Mouse (Mus musculus) MEL (cell line): ENCODE measurements at regions not wholly inside any gene's neighbourhood (a gene's known extent, or its start where the extent isn't known, plus 50 kb on each side); places are given as distances from the start of the nearest gene placed in this dataset.

Experiments
- DNase-seq: peaks from one replicate; pipeline ENCODE4 v3.0.0; 2011; ENCODE audit warnings: low read depth, low spot score
- H3K27ac ChIP-seq: 2 replicates; pipeline ENCODE4 v1.5.1; 2012; ENCODE audit warnings: low read depth, mild to moderate bottlenecking, control low read depth, low read length, moderate library complexity; ENCODE audit not compliant: control insufficient read depth
- H3K27me3 ChIP-seq, 2 experiments: fragments of 150-350 bp in 1 of 2; sonication (generic) in 1 of 2; 2 replicates each; pipeline ENCODE4 v1.6.1; 2012; ENCODE audit warnings: low read length in 2 of 2, mild to moderate bottlenecking in 2 of 2, improper control_type of control experiment in 1 of 2, moderate library complexity in 1 of 2; ENCODE audit not compliant: insufficient read depth in 2 of 2, control insufficient read depth in 1 of 2
- H3K36me3 ChIP-seq, 2 experiments: 2 replicates each; pipeline ENCODE4 v1.6.1; 2012 to 2014; ENCODE audit warnings: low read length in 2 of 2, improper control_type of control experiment in 1 of 2, inconsistent platforms in 1 of 2, mild to moderate bottlenecking in 1 of 2; ENCODE audit not compliant: insufficient read depth in 2 of 2, control insufficient read depth in 1 of 2
- H3K4me1 ChIP-seq, 2 experiments: fragments of 150-350 bp in 1 of 2; sonication (generic) in 1 of 2; 2 replicates each; pipeline ENCODE4 v1.6.1; 2012; ENCODE audit warnings: low read length in 2 of 2, improper control_type of control experiment in 1 of 2, mild to moderate bottlenecking in 1 of 2; ENCODE audit not compliant: insufficient read depth in 2 of 2, control insufficient read depth in 1 of 2
- H3K4me3 ChIP-seq, 2 experiments: fragments of 150-350 bp in 1 of 2; sonication (generic) in 1 of 2; 2 replicates each; pipeline ENCODE4 v1.5.1; 2012; ENCODE audit warnings: low read depth in 2 of 2, low read length in 2 of 2, mild to moderate bottlenecking in 2 of 2, moderate library complexity in 2 of 2, control low read depth in 1 of 2, improper control_type of control experiment in 1 of 2; ENCODE audit not compliant: control insufficient read depth in 1 of 2, insufficient read depth in 1 of 2
- H3K79me2 ChIP-seq: 2 replicates; pipeline ENCODE4 v1.6.1; 2012; ENCODE audit warnings: mild to moderate bottlenecking, low read length, moderate library complexity; ENCODE audit not compliant: control insufficient read depth, poor library complexity, insufficient read depth
- H3K9ac ChIP-seq: 2 replicates; pipeline ENCODE4 v1.6.1; 2012; ENCODE audit warnings: low read depth, mild to moderate bottlenecking, control low read depth, low read length, moderate library complexity; ENCODE audit not compliant: control insufficient read depth, poor library complexity, severe bottlenecking
- H3K9me3 ChIP-seq: fragments of 150-350 bp; sonication (generic); replicated peaks from 2 replicates; pipeline ENCODE4 v1.6.1; 2012; ENCODE audit warnings: mild to moderate bottlenecking, low read length, improper control_type of control experiment, moderate library complexity; ENCODE audit not compliant: insufficient read depth
- CHD2 ChIP-seq: IDR thresholded peaks from 2 replicates; pipeline ENCODE4 v1.6.1; 2011; ENCODE audit warnings: low read length, improper control_type of control experiment
- CTCF ChIP-seq, 3 experiments: IDR thresholded peaks in 2 of 3; conservative IDR thresholded peaks in 1 of 3; 2 replicates each; pipeline ENCODE4 v1.5.1; 2011 to 2012; ENCODE audit warnings: low read length in 3 of 3, low read depth in 2 of 3, mild to moderate bottlenecking in 2 of 3, improper control_type of control experiment in 1 of 3, inconsistent platforms in 1 of 3, mixed read lengths in 1 of 3, moderate library complexity in 1 of 3; ENCODE audit not compliant: control insufficient read depth in 1 of 3, insufficient read depth in 1 of 3, poor library complexity in 1 of 3, severe bottlenecking in 1 of 3
- E2F4 ChIP-seq: IDR thresholded peaks from 2 replicates; pipeline ENCODE4 v1.6.1; 2011; ENCODE audit warnings: low read depth, low read length, improper control_type of control experiment, borderline replicate concordance
- ELF1 ChIP-seq: IDR thresholded peaks from 2 replicates; pipeline ENCODE4 v1.6.1; 2014; ENCODE audit warnings: low read depth, mild to moderate bottlenecking, inconsistent platforms, low read length, improper control_type of control experiment, moderate library complexity
- EP300 ChIP-seq, 2 experiments: IDR thresholded peaks; 2 replicates each; pipeline ENCODE4 v1.6.1; 2011; ENCODE audit warnings: improper control_type of control experiment in 2 of 2, low read length in 2 of 2, low read depth in 1 of 2, mild to moderate bottlenecking in 1 of 2
- GABPA ChIP-seq: IDR thresholded peaks from 2 replicates; pipeline ENCODE4 v1.6.1; 2012; ENCODE audit warnings: low read depth, mild to moderate bottlenecking, inconsistent platforms, low read length, improper control_type of control experiment, moderate library complexity
- HCFC1 ChIP-seq: IDR thresholded peaks from 2 replicates; pipeline ENCODE4 v1.6.1; 2012; ENCODE audit warnings: low read depth, mild to moderate bottlenecking, inconsistent platforms, low read length, improper control_type of control experiment, moderate library complexity
- JUND ChIP-seq: IDR thresholded peaks from 2 replicates; pipeline ENCODE4 v1.6.1; 2011; ENCODE audit warnings: low read depth, mild to moderate bottlenecking, improper control_type of control experiment, low read length
- KAT2A ChIP-seq: conservative IDR thresholded peaks from 2 replicates; pipeline ENCODE4 v1.6.1; 2012; ENCODE audit warnings: low read depth, low read length, improper control_type of control experiment, inconsistent platforms
- MAFK ChIP-seq: IDR thresholded peaks from 2 replicates; pipeline ENCODE4 v1.6.1; 2011; ENCODE audit warnings: low read depth, mild to moderate bottlenecking, low read length, improper control_type of control experiment, borderline replicate concordance
- MAX ChIP-seq: IDR thresholded peaks from 2 replicates; pipeline ENCODE4 v1.6.1; 2011; ENCODE audit warnings: low read length, improper control_type of control experiment
- MAZ ChIP-seq: IDR thresholded peaks from 2 replicates; pipeline ENCODE4 v1.6.1; 2012; ENCODE audit warnings: low read depth, mild to moderate bottlenecking, inconsistent platforms, low read length, improper control_type of control experiment
- MXI1 ChIP-seq: IDR thresholded peaks from 2 replicates; pipeline ENCODE4 v1.6.1; 2011; ENCODE audit warnings: mild to moderate bottlenecking, low read depth, low read length, improper control_type of control experiment
- MYB ChIP-seq: IDR thresholded peaks from 2 replicates; pipeline ENCODE4 v1.6.1; 2011; ENCODE audit warnings: mild to moderate bottlenecking, low read depth, low read length, improper control_type of control experiment
- MYC ChIP-seq: IDR thresholded peaks from 2 replicates; pipeline ENCODE4 v1.6.1; 2011; ENCODE audit warnings: low read depth, mild to moderate bottlenecking, low read length, improper control_type of control experiment, moderate library complexity
- POLR2AphosphoS2 ChIP-seq: IDR thresholded peaks from 2 replicates; pipeline ENCODE4 v1.6.1; 2011; ENCODE audit warnings: low read length, improper control_type of control experiment
- RAD21 ChIP-seq: IDR thresholded peaks from 2 replicates; pipeline ENCODE4 v1.6.1; 2011; ENCODE audit warnings: mild to moderate bottlenecking, low read depth, low read length, improper control_type of control experiment
- SIN3A ChIP-seq: IDR thresholded peaks from 2 replicates; pipeline ENCODE4 v1.6.1; 2012; ENCODE audit warnings: low read length, improper control_type of control experiment, inconsistent platforms
- TBP ChIP-seq: IDR thresholded peaks from 2 replicates; pipeline ENCODE4 v1.8.0; 2011; ENCODE audit warnings: low read depth, low read length, improper control_type of control experiment
- TCF12 ChIP-seq: IDR thresholded peaks from 2 replicates; pipeline ENCODE4 v1.6.1; 2014; ENCODE audit warnings: low read depth, mild to moderate bottlenecking, inconsistent platforms, low read length, improper control_type of control experiment, moderate library complexity
- UBTF ChIP-seq: IDR thresholded peaks from 2 replicates; pipeline ENCODE4 v1.6.1; 2012; ENCODE audit warnings: low read depth, mild to moderate bottlenecking, inconsistent platforms, low read length, improper control_type of control experiment, moderate library complexity, borderline replicate concordance; ENCODE audit not compliant: insufficient read depth
- USF1 ChIP-seq: IDR thresholded peaks from 2 replicates; pipeline ENCODE4 v1.6.1; 2014; ENCODE audit warnings: low read depth, mild to moderate bottlenecking, inconsistent platforms, low read length, improper control_type of control experiment, moderate library complexity
- USF2 ChIP-seq, 2 experiments: IDR thresholded peaks; 2 replicates each; pipeline ENCODE4 v1.6.1; 2011 to 2012; ENCODE audit warnings: improper control_type of control experiment in 2 of 2, low read length in 2 of 2, borderline replicate concordance in 1 of 2, inconsistent platforms in 1 of 2, low read depth in 1 of 2, mild to moderate bottlenecking in 1 of 2; ENCODE audit not compliant: insufficient read depth in 1 of 2
- ZC3H11A ChIP-seq: IDR thresholded peaks from 2 replicates; pipeline ENCODE4 v1.6.1; 2012; ENCODE audit warnings: low read depth, mild to moderate bottlenecking, inconsistent platforms, low read length, improper control_type of control experiment
- ZKSCAN1 ChIP-seq: IDR thresholded peaks from 2 replicates; pipeline ENCODE4 v1.6.1; 2012; ENCODE audit warnings: low read depth, mild to moderate bottlenecking, inconsistent platforms, low read length, improper control_type of control experiment, moderate library complexity
- ZMIZ1 ChIP-seq: IDR thresholded peaks from 2 replicates; pipeline ENCODE4 v1.6.1; 2012; ENCODE audit warnings: low read depth, mild to moderate bottlenecking, inconsistent platforms, low read length, improper control_type of control experiment, moderate library complexity

GRCm38 (mm10) chr8:102499091-102499490 is 286.4 kb downstream of the Cdh11 start:
- no peak overlapping the region for H3K9ac ChIP-seq

GRCm38 (mm10) chr8:102497160-102497559 is 288.3 kb downstream of the Cdh11 start:
- no peak for DNase-seq
- Histone ChIP-seq H3K4me3 (no peak overlapping the region), H3K9me3 (no peaks in the 10 kb centered on the region), H3K4me1 (no peaks in the 10 kb centered on the region), H3K79me2 (no peaks in the 10 kb centered on the region), H3K36me3 (no peaks in the 10 kb centered on the region), H3K27me3 (no peaks in the 10 kb centered on the region), H3K27ac (no peak overlapping the region), H3K9ac (no peak overlapping the region)
- TF ChIP-seq EP300 (IDR thresholded peaks at IDR 0.05; ENCODE audit: low read depth in 1 of 2, low read length in 2 of 2): no peak
- no peak for TF ChIP-seq MAX
- TF ChIP-seq TBP: no peak
- TF ChIP-seq E2F4: no peak
- TF ChIP-seq MYB: no peak
- no peak for TF ChIP-seq ELF1
- no peak for TF ChIP-seq CTCF (IDR thresholded peaks at IDR 0.05 in 2 of 3, conservative IDR thresholded peaks at IDR 0.05 in 1 of 3; ENCODE audit: control insufficient read depth in 1 of 3, insufficient read depth in 1 of 3, low read depth in 2 of 3, low read length in 3 of 3, poor library complexity in 1 of 3, severe bottlenecking in 1 of 3)
- no peak for TF ChIP-seq POLR2AphosphoS2
- TF ChIP-seq USF1: no peak
- TF ChIP-seq JUND: no peak
- no peak for TF ChIP-seq MAFK
- no peak for TF ChIP-seq KAT2A
- no peak for TF ChIP-seq ZKSCAN1
- no peak for TF ChIP-seq ZMIZ1
- no peak for TF ChIP-seq RAD21
- TF ChIP-seq MXI1: no peak

More at GRCm38 (mm10) chr8:102499091-102499490, 286.4 kb downstream of the Cdh11 start:
- H3K79me2 ChIP-seq: no peaks in the 10 kb centered on the region
- H3K36me3 ChIP-seq: no peaks in the 10 kb centered on the region
- H3K4me3 ChIP-seq: no peak overlapping the region
- TF ChIP-seq TBP: no peak
- TF ChIP-seq ZMIZ1: no peak
- TF ChIP-seq ZC3H11A: no peak
- TF ChIP-seq SIN3A: no peak
- no peak for TF ChIP-seq MAZ
- no peak for TF ChIP-seq ELF1
- TF ChIP-seq CHD2: no peak
- no peak for TF ChIP-seq HCFC1
- TF ChIP-seq MYC: no peak
- TF ChIP-seq MAFK: no peak
- TF ChIP-seq MAX: no peak
- TF ChIP-seq CTCF (IDR thresholded peaks at IDR 0.05 in 2 of 3, conservative IDR thresholded peaks at IDR 0.05 in 1 of 3; ENCODE audit: control insufficient read depth in 1 of 3, insufficient read depth in 1 of 3, low read depth in 2 of 3, low read length in 3 of 3, poor library complexity in 1 of 3, severe bottlenecking in 1 of 3): no peak
- no peak for TF ChIP-seq TCF12
- no peak for TF ChIP-seq UBTF
- TF ChIP-seq ZKSCAN1: no peak
- TF ChIP-seq USF2 (IDR thresholded peaks at IDR 0.05; ENCODE audit: borderline replicate concordance in 1 of 2, insufficient read depth in 1 of 2, low read depth in 1 of 2, low read length in 2 of 2): no peak
- TF ChIP-seq GABPA: no peak
- TF ChIP-seq POLR2AphosphoS2: no peak
- H3K27ac ChIP-seq: no peak overlapping the region
- H3K9me3 ChIP-seq: no peaks in the 10 kb centered on the region
- no peaks in the 10 kb centered on the region for H3K27me3 ChIP-seq
- no peaks in the 10 kb centered on the region for H3K4me1 ChIP-seq
- no peak for DNase-seq
